Mouse (Mus musculus): ENCODE measurements around the gene Siglecf. TPM values are rescaled to one million over a fixed set of nuclear protein-coding genes. Genes with fewer than 3 reads are reported as not detected.

Siglecf gene
- total RNA-seq, 2 experiments from 2014 or later: 0.34 to 0.54 TPM

DNA sequence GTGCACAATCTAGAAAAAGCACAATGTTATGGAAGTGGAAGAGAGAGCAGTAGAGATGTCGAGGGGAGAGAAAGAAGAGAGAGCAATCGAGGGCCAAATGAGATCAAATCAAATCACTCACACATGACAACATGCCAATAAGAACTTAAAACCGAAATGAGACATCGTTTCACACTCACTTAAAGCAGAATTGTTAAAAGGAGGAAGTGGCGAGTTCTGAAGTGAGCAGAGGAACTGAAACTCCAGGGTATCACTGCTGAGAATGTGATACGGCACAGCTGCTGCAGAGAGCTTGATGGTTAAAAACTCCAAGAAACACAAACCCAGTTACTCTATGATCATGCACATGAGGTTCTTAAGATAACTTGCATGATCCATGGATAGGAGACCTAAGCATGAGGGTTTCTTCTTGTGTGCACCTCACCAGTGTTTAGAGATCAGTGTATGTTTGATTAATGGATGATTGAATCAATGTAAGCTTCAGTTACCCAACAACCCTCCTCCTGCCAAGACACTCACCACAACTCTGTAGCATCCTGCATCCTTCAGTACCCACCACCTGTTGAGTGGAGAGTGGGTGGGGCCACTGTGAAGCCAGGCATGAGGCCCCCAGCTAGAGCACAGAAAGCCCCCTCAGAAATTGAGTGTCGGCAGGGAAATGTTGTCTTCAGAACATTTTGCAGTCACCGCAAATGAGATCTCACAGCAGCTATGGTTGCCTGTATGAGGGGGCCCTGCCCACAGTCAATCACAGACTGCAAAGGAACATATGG, 41.4 kb downstream of the Siglecf start:
- no peak for DNase-seq (ENCODE audit: extremely low spot score in 1 of 2, low spot score in 2 of 2)
- intact Hi-C loops (cut with DNase I): no loop called here
- Histone ChIP-seq H3K4me3 (no peak overlapping the region), H3K27ac (no peak overlapping the region)
- TF ChIP-seq CTCF (IDR thresholded peaks at IDR 0.05): no peak

DNA sequence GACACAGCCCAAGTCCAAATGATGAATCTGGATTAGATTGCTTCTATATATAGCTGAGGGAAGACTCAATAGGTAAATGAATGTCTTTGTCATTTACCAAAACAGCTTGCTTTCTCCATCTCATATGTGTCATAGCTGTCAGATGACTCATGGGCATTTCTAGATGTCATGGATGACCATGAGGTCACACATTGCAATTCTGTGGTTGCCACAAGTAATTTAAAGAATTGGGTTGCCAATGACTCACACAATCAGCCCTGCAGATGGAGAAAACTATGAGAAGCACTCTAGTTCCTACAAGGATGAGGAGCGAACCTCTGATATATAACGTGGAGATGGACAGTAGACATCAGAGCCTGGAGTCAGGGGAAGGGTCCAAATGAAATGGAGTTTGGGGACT, 48.4 kb downstream of the Siglecf start:
- Histone ChIP-seq H3K27ac (no peak overlapping the region), H3K4me3 (no peak overlapping the region)
- DNase-seq (ENCODE audit: extremely low spot score in 1 of 2, low spot score in 2 of 2): no peak
- no peak for TF ChIP-seq CTCF (IDR thresholded peaks at IDR 0.05)
- intact Hi-C loops (cut with DNase I): no loop called here

DNA sequence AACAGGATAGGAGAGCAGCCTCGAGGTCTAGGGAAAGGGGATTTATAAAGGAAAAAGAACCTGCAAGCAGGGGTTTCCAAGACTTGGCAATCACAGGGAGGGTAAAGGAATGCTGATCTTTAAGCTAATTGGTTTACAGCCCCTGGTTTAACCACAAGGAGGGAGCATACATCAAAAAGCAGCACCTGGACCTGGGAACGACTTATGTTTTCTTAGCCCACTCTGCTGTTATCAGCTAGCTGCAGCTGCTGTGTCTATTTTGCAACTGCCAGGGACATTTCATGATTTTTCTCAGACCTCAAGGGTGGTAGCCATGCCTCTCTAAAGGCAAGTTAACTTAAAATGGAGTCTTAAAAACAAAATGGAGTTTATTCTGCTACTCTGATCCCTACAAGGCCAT, 51.6 kb downstream of the Siglecf start:
- no peak for DNase-seq (ENCODE audit: extremely low spot score in 1 of 2, low spot score in 2 of 2)
- Histone ChIP-seq H3K27ac (no peak overlapping the region), H3K4me3 (no peak overlapping the region)
- TF ChIP-seq CTCF (IDR thresholded peaks at IDR 0.05): no peak
- intact Hi-C loops (cut with DNase I): no loop called here

DNA sequence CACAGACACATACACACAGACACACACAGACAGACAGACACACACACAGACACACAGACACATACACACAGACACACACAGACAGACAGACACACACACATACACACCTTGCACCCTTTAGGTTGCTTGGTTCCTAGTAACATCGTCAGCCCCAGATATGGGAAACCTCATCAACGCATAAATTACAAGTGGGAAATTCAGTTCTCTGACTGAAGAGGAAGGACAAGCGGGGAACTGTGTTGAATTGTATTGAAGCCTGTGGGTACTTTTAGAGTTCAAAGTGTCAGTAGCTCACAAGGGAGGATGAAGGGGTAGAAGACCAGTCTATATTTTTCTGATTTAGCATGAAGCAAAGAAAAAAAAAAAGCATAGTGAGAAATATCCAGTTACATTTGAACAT, 56.4 kb downstream of the Siglecf start:
- intact Hi-C loops (cut with DNase I): no loop called here
- no peak for DNase-seq (ENCODE audit: extremely low spot score in 1 of 2, low spot score in 2 of 2)
- TF ChIP-seq CTCF (IDR thresholded peaks at IDR 0.05): no peak
- H3K27ac ChIP-seq: no peak overlapping the region
- H3K4me3 ChIP-seq: no peak overlapping the region

DNA sequence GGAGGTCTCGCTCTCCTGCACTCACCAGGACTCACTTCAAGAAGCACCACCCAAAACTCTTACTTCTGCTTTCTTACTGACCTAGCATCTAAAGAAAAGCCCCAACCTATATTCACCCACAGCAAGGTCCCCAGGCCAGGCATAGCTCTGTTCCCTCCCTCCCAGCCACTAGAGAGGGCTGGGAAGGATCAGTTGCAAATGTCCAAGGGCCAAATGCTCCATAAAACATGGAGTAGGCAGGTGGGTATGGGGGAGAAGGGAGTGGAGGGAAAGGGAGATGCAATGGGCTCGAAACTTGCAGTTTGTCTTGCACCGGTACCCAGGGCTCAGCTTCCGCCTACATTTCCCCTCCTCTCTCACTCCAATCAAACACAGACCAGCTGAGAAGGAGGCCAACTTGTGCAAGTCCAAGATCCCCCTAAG, 57.0 kb downstream of the Siglecf start, which contains the start of gene Siglecg:
Siglecg (plus strand) TSS at position 74 of the 423 bp plus-strand sequence.
- intact Hi-C loops (cut with DNase I): no loop called here
- H3K4me3 ChIP-seq: no peak within 1 kb of the TSS
- no peak for TF ChIP-seq CTCF (IDR thresholded peaks at IDR 0.05)
- H3K27ac ChIP-seq: no peak within 1 kb of the TSS
- no peak for DNase-seq (ENCODE audit: extremely low spot score in 1 of 2, low spot score in 2 of 2)

DNA sequence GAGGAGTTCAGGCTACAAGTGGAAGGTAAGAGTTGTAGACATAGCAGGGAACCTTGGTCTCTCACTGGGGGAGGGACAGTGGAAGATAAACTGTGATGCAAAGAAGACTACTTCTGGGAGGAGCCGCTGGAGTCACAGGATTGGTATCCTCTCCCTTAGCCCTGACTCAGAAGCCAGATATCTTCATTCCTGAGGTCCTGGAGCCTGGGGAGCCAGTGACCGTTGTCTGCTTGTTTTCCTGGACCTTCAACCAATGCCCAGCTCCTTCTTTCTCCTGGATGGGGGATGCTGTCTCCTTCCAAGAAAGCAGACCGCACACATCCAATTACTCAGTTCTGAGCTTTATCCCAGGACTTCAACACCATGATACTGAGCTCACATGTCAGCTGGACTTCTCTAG, 57.9 kb downstream of the Siglecf start:
- no peak overlapping the region for H3K4me3 ChIP-seq
- no peak for DNase-seq (ENCODE audit: extremely low spot score in 1 of 2, low spot score in 2 of 2)
- no peak overlapping the region for H3K27ac ChIP-seq
- no peak for TF ChIP-seq CTCF (IDR thresholded peaks at IDR 0.05)
- intact Hi-C loops (cut with DNase I): no loop called here

Other genes with a start within 250 kb of the Siglecf start
- gene Zfp936, start 237.1 kb upstream of the Siglecf start, total RNA-seq (2021): not detected
- 10 to 100 TPM; 21.6 to 23.6 TPM for gene Zfp715, start 38.0 kb upstream of the Siglecf start, total RNA-seq (2021)
- gene Siglecg, start 56.9 kb downstream of the Siglecf start, total RNA-seq (2021): not detected
- not detected for gene Lim2, start 76.3 kb downstream of the Siglecf start, total RNA-seq (2021)
- not detected for gene Nkg7, start 85.7 kb downstream of the Siglecf start, total RNA-seq (2021)
- gene Cldnd2, start 89.4 kb downstream of the Siglecf start, total RNA-seq (2021): not detected
- gene Etfb, start 92.7 kb downstream of the Siglecf start, total RNA-seq (2021): 10 to 100 TPM; 58.2 TPM
- under 1 TPM in 1 of 2 experiments, not detected in 1; 0.89 TPM for gene Gm45233, start 92.8 kb downstream of the Siglecf start, total RNA-seq (2021)
- gene Vsig10l, start 111.8 kb downstream of the Siglecf start, total RNA-seq (2021): 1 to 10 TPM in 1 of 2 experiments, under 1 TPM in 1; 0.89 to 1.2 TPM
- 10 to 100 TPM; 24.4 to 27.3 TPM for gene Iglon5, start 138.7 kb downstream of the Siglecf start, total RNA-seq (2021)
- not detected for gene 4931406B18Rik, start 154.6 kb downstream of the Siglecf start, total RNA-seq (2021)
- 1 to 10 TPM; 3.7 to 4.7 TPM for gene Cd33, start 193.1 kb downstream of the Siglecf start, total RNA-seq (2021)
- gene Zfp658, start 210.9 kb downstream of the Siglecf start, total RNA-seq (2021): 1 to 10 TPM; 5.2 to 5.5 TPM
- gene Zfp719, start 228.3 kb downstream of the Siglecf start, total RNA-seq (2021): 10 to 100 TPM; 14.5 to 16.2 TPM

Data from left cerebral cortex, adult 2 months (tissue).